Mouse (Mus musculus) erythroblast, embryonic 14.5 days (primary cell): ENCODE results near the gene Arfip1.

Experiments used
- GATA1 ChIP-seq: IDR thresholded peaks from 2 replicates; pipeline ENCODE4 v1.6.1; 2012; ENCODE audit warnings: low read length, inconsistent platforms, mixed read lengths
- TAL1 ChIP-seq: IDR thresholded peaks from 3 replicates; pipeline ENCODE4 v1.6.1; 2012; ENCODE audit warnings: low read length, inconsistent platforms, mixed read lengths

DNA sequence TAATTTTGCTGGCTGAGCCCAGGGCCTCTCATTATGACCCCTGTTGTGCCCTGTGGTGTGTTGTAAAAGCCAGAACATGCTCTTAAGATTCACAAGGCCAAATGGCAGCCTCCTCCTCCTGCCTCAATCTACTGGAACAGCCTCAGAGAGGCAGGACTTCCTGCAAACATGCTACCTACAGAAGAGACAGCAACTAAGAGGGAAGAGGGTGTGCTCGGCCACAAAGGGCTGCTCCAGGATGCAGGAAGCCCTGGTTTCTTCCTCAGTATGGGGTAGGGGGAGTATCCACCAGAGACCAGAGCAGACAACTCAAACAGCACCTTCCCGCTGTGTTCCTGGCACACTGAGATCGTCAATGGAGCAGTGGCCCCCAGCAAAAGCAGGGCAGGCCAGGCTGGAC, 121.9 kb downstream of the Arfip1 start:
- TF ChIP-seq TAL1 (no peak), GATA1 (no peak)
